Mouse (Mus musculus) bone marrow macrophage, adult 2 months (primary cell): ENCODE measurements around the gene Actn1.

Experiments used
- CTCF ChIP-seq: IDR thresholded peaks from 2 replicates; pipeline ENCODE4 v1.5.1; 2012; ENCODE audit warnings: low read depth, mild to moderate bottlenecking, low read length, moderate library complexity
- POLR2A ChIP-seq: IDR thresholded peaks from 2 replicates; pipeline ENCODE4 v1.6.1; 2012; ENCODE audit warnings: mild to moderate bottlenecking, low read depth, low read length, borderline replicate concordance

DNA sequence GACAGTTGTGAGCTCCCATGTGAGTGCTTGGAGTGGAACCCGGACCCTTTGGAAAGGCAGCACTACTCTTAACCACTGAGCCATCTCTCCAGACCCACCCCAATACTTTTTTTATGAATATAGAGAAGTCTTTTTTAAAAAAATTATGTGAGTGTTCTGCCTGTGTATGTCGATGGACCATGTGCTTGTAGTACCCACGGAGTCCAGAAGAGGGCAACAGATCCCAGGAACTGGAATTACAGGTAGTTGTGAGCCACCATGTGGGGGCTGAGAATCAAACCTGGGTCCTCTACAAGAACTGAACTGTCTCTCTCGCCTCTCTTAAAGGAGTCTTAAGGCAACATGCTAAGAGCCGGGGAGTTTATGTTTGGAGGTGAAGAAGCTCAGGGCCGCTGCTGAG is 108.3 kb downstream of the Actn1 start:
- no peak for TF ChIP-seq CTCF
- no peak for TF ChIP-seq POLR2A
